Mouse (Mus musculus) kidney, postnatal 14 days (tissue): ENCODE measurements around the gene Tesc.

Source experiments
- DNase-seq: peaks from one replicate; pipeline ENCODE4 v3.0.0; 2022; ENCODE audit warnings: mixed read lengths

The Tesc gene

GRCm38 (mm10) chr5:118017527-118017926 lies 10.0 kb upstream of the Tesc start:
- no peak for DNase-seq

GRCm38 (mm10) chr5:118019905-118020304 lies 7.6 kb upstream of the Tesc start:
- DNase-seq: no peak

GRCm38 (mm10) chr5:118023053-118023452 lies 4.5 kb upstream of the Tesc start:
- DNase-seq: no peak

GRCm38 (mm10) chr5:118025880-118026279 lies 1.7 kb upstream of the Tesc start:
- no peak for DNase-seq

- no peak for DNase-seq
Observed at GRCm38 (mm10) chr5:118026343-118026742, 1.2 kb upstream of the Tesc start.

- DNase-seq: no peak
Observed at GRCm38 (mm10) chr5:118027101-118027697, 344 bp upstream of the Tesc start.

- DNase-seq: peak; percentile 42
Observed at GRCm38 (mm10) chr5:118028191-118029034, 870 bp downstream of the Tesc start.

GRCm38 (mm10) chr5:118029035-118029408 lies 1.5 kb downstream of the Tesc start:
- no peak for DNase-seq

- no peak for DNase-seq
Observed at GRCm38 (mm10) chr5:118029420-118029819, 1.9 kb downstream of the Tesc start.

- no peak for DNase-seq
Observed at GRCm38 (mm10) chr5:118030022-118030675, 2.6 kb downstream of the Tesc start.

- no peak for DNase-seq
Observed at GRCm38 (mm10) chr5:118031059-118031458, 3.5 kb downstream of the Tesc start.

- no peak for DNase-seq
Observed at GRCm38 (mm10) chr5:118031508-118031907, 4.0 kb downstream of the Tesc start.

GRCm38 (mm10) chr5:118033328-118033727 lies 5.8 kb downstream of the Tesc start:
- no peak for DNase-seq

- no peak for DNase-seq
Observed at GRCm38 (mm10) chr5:118033740-118034139, 6.2 kb downstream of the Tesc start.

GRCm38 (mm10) chr5:118034632-118035031 lies 7.1 kb downstream of the Tesc start:
- DNase-seq: no peak

GRCm38 (mm10) chr5:118035786-118036185 lies 8.2 kb downstream of the Tesc start:
- DNase-seq: no peak

- no peak for DNase-seq
Observed at GRCm38 (mm10) chr5:118036888-118037797, 9.6 kb downstream of the Tesc start.

GRCm38 (mm10) chr5:118037798-118038484 lies 10.4 kb downstream of the Tesc start:
- peak; percentile 34 for DNase-seq

GRCm38 (mm10) chr5:118039241-118039668 lies 11.7 kb downstream of the Tesc start:
- no peak for DNase-seq

GRCm38 (mm10) chr5:118042599-118042998 lies 15.1 kb downstream of the Tesc start:
- DNase-seq: no peak

- DNase-seq: no peak
Observed at GRCm38 (mm10) chr5:118043761-118044160, 16.2 kb downstream of the Tesc start.

GRCm38 (mm10) chr5:118044907-118045306 lies 17.4 kb downstream of the Tesc start:
- DNase-seq: no peak
